Mouse (Mus musculus) erythroblast, embryonic 14.5 days (primary cell): ENCODE data around the gene Gmds. TPM values are rescaled to one million over a fixed set of nuclear protein-coding genes. Genes with fewer than 3 reads are reported as not detected.

ENCODE experiments used
- H3K27me3 ChIP-seq: 2 replicates; pipeline ENCODE4 v1.6.1; 2012; ENCODE audit warnings: inconsistent platforms; ENCODE audit not compliant: control insufficient read depth
- H3K36me3 ChIP-seq: 2 replicates; pipeline ENCODE4 v1.6.1; 2012; ENCODE audit warnings: mild to moderate bottlenecking, inconsistent platforms; ENCODE audit not compliant: control insufficient read depth
- H3K4me1 ChIP-seq: 2 replicates; pipeline ENCODE4 v1.6.1; 2012; ENCODE audit warnings: inconsistent platforms; ENCODE audit not compliant: control insufficient read depth
- H3K4me3 ChIP-seq: replicated peaks from 2 replicates; pipeline ENCODE3; 2012; ENCODE audit warnings: moderate library complexity, mild to moderate bottlenecking, inconsistent platforms
- H3K9me3 ChIP-seq: 2 replicates; pipeline ENCODE4 v1.6.1; 2012; ENCODE audit warnings: low read length, inconsistent platforms, mixed read lengths; ENCODE audit not compliant: control insufficient read depth
- GATA1 ChIP-seq: IDR thresholded peaks from 2 replicates; pipeline ENCODE4 v1.6.1; 2012; ENCODE audit warnings: low read length, inconsistent platforms, mixed read lengths
- TAL1 ChIP-seq: IDR thresholded peaks from 3 replicates; pipeline ENCODE4 v1.6.1; 2012; ENCODE audit warnings: low read length, inconsistent platforms, mixed read lengths
- polyA plus RNA-seq: library from polyadenylated mRNA; stranded (reverse); fragments of >175 nt; gene quantifications from 2 replicates; pipeline ENCODE4 v1.2.3, GENCODE M21; 2012

The Gmds gene
- polyA plus RNA-seq, 1 experiment, result 1.2 TPM

DNA sequence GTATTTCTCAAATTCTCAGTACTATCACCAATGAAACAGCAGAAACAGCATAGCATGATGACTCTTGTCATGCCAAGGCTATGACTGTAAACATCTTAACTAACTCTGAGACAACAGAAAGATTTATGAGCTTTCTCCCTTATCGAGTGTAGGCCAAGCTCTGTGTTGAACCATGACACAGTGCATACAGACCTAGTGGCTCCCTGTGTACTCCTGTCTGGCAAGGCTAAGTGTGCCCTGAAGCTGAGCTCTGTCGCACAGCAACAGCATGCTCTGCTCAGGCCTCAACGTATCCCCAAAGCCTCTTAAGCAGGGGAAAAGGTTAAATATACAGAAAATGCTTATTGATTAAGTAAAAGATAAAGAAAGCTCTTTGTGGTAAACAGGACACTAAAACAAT is 194.9 kb downstream of the Gmds start:
- no peaks in the 10 kb centered on the region for H3K27me3 ChIP-seq
- no peaks in the 10 kb centered on the region for H3K9me3 ChIP-seq
- no peak overlapping the region for H3K4me3 ChIP-seq
- H3K36me3 ChIP-seq, result no peaks in the 10 kb centered on the region
- no peak for TF ChIP-seq TAL1
- TF ChIP-seq GATA1, result no peak
- H3K4me1 ChIP-seq, result peaks cover 13% of the 10 kb centered on the region

DNA sequence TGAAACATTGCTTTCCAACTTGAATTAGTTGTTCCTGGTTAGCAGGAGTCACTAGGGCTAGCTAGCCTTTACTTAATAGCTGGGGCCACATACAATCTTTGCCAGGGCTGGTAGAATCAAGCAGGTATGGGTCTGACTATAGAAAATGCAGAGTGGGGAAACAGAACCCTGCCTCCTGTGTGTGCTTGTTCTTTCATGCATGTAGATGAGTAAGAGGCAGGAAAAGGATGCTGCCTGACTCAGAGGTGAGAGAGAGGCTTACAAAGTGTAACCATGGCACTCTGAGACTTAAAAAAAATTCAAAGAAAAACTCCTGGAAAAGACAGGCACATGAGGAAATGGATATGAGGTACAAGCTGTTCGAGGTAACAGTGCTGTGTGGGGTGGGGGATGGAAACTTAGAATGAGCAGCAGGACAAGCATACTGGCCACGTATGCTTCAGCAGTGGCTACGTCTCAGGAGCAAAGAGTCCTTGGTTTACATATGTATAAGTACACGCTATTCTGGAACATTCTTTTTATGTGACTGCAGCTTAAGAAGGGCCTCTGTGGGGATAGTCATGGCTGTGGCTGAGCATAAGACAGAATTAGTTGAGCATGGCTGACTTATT is 203.8 kb downstream of the Gmds start:
- no peaks in the 10 kb centered on the region for H3K9me3 ChIP-seq
- no peaks in the 10 kb centered on the region for H3K36me3 ChIP-seq
- H3K4me3 ChIP-seq, result no peak overlapping the region
- H3K4me1 ChIP-seq, result no peaks in the 10 kb centered on the region; the same call in 1 of the 2 replicates
- TF ChIP-seq GATA1 (no peak), TAL1 (no peak)
- no peaks in the 10 kb centered on the region for H3K27me3 ChIP-seq

DNA sequence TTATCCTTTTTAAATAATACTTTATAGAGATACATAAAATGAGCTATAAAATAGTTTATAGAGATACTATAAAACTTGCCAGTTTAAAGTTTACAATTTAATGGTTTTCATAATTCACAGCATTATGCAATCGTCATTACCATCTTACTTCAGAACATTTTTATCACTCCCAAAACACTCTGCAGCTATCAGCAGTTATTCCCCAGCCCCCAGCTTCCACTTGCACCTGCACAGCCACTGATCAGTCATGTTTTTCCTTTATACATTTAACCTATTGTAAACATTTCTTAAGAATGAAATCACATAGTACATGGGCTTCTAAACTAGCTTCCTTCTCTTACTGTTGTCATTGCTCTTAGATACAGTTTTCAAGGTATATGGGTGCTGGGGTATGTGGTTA is 208.6 kb downstream of the Gmds start:
- Histone ChIP-seq H3K4me3 (no peak overlapping the region), H3K36me3 (no peaks in the 10 kb centered on the region), H3K9me3 (no peaks in the 10 kb centered on the region), H3K27me3 (no peaks in the 10 kb centered on the region), H3K4me1 (no peaks in the 10 kb centered on the region; the same call in 1 of the 2 replicates)
- TF ChIP-seq GATA1 (no peak), TAL1 (no peak)

DNA sequence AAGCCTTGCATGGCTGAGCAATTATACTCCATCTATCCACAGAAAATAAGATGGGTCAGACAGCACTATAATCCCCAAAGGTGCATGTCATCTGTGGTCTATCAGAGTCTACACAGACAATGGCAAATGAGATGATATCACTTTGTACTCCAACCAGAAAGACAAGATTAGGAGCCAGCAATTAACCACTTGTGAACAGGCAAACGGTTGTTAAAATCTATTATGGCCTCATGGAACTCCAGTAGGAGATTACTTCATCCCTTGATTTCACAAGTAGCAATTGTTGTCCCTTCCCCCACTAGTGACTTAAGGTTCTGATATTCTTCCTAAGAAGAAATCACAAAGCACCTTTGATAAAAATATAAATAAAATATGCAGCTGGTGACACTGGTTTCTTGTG is 220.2 kb downstream of the Gmds start:
- H3K36me3 ChIP-seq, result no peaks in the 10 kb centered on the region
- H3K4me1 ChIP-seq, result no peaks in the 10 kb centered on the region
- no peaks in the 10 kb centered on the region for H3K9me3 ChIP-seq
- H3K4me3 ChIP-seq, result no peak overlapping the region
- no peaks in the 10 kb centered on the region for H3K27me3 ChIP-seq
- TF ChIP-seq GATA1, result no peak
- TF ChIP-seq TAL1, result no peak

DNA sequence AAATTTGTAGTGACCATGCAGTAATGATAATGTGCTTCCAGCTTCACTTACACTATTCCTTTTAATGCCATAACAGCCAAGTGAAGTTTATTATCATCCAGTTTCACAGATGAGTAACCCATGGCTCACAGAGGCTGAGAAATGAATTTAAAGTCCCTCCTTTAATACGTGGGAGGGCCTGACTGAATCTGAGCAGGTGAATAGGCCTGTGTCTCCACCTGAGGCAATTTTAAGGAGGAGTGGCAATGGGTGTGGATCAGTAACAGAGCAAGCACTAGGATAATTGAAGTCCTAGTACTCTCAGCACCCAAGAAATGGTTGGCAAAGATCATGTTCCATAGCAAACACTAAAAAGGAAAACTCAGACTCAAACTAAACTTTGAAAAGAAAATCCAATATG is 223.1 kb downstream of the Gmds start:
- TF ChIP-seq TAL1 (no peak), GATA1 (no peak)
- Histone ChIP-seq H3K4me3 (no peak overlapping the region), H3K36me3 (no peaks in the 10 kb centered on the region), H3K9me3 (no peaks in the 10 kb centered on the region), H3K27me3 (no peaks in the 10 kb centered on the region), H3K4me1 (no peaks in the 10 kb centered on the region)

DNA sequence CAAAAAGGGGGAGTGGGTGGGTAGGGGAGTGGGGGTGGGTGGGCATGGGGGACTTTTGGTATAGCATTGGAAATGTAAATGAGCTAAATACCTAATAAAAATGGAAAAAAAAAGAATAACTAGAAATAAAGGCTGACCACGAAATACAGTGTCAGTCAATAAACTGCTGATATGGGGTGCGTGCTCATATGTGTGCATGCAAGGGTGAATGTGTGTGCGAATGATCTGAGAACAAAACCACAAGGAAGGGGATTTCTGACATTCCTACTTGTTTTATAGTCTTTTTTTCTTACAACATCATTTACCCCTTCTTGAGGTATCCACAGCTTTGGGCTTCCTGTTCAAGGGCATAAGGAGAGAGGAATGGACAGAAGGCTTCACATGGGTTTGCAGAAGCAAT is 224.7 kb downstream of the Gmds start:
- no peaks in the 10 kb centered on the region for H3K4me1 ChIP-seq
- no peak for TF ChIP-seq GATA1
- TF ChIP-seq TAL1, result no peak
- no peak overlapping the region for H3K4me3 ChIP-seq
- H3K36me3 ChIP-seq, result no peaks in the 10 kb centered on the region
- H3K9me3 ChIP-seq, result no peaks in the 10 kb centered on the region
- H3K27me3 ChIP-seq, result no peaks in the 10 kb centered on the region

DNA sequence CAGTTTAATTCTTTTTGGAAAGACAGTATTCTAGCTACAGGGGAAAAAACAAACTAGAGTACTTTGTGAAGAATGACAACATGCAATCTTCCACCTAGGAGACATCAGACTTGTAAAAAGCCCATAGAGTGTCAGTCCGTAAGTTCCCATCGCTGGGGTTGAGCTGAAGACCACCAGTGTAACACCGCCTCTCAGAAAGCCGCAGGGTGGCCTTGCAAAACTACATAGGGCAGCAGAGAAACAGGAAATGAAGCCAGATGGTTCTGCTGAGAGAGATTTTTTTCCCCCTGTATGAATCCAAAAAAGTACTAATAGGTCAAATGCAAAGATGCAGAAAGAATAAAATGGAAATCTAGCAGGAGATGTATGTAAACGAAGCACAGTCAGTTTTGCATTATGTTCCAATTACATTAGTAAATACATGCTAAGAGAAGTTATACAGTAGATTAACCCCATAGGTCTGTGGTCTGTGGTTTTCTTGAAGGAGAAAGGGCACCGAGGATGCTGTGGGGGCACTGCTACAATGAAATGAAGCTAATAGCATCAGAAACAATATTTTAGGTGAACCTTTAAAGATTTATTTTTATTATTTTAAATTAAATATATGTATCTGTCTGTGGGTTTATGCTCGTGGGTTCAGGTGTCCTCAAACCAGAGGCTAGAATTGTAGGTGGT is 250.1 kb downstream of the Gmds start:
- Histone ChIP-seq H3K9me3 (no peaks in the 10 kb centered on the region), H3K36me3 (no peaks in the 10 kb centered on the region), H3K4me1 (no peaks in the 10 kb centered on the region), H3K27me3 (no peaks in the 10 kb centered on the region), H3K4me3 (no peak overlapping the region)
- TF ChIP-seq GATA1 (no peak), TAL1 (no peak)

DNA sequence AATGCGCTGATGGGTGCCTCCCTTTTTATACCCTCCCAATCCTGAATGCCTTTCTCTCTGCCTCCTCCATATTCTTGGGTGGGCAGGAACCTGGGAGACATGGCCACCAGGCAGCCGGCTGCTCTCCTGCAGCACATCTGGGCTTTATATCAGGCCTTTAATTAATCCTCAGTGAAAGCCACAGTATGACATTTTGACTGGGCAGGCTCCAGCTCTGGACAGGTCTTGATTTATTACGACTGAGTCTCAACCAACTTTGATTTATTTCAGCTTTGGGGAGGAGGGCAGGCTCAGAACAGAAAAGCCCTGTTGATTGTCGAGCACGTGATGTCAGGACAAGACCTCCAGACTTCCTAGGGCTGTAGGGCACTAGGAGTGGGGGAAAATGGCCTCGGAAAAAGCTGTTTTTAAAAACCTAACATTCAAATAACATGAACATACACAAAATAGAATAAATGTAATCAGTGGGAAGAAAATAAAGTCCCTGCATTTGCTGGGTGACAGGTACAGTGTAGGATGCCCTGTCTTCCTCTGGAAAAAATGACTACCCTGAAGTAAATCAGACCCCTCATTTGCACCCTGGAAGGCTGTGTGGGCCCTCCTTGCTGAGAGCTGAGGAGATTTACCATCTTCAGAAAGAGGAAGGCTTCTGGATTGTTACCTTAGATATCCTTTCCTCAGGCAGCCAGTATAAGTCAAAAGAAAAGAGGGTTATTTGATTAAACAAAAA is 257.9 kb downstream of the Gmds start:
- TF ChIP-seq GATA1 (no peak), TAL1 (no peak)
- H3K36me3 ChIP-seq, result no peaks in the 10 kb centered on the region
- H3K9me3 ChIP-seq, result no peaks in the 10 kb centered on the region

DNA sequence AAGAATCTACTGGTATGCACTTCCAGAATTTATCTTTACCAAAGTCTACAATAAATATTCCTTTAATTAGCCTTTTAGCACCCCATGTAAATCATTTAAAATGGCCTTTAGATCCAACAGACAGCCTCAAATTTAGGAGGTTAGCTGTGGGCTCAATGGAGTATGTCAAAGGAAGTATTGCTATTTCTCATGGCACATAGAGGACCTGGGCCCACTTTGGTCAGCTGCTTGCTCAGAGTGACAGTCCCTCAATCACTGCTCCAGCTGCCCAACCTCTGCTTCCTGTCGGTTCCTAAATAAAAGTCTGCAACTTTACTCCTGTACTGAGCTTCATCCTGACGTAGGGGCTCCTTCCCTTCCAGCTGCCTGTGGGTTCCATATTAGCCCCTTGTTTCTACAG is 264.9 kb downstream of the Gmds start:
- Histone ChIP-seq H3K4me3 (no peak overlapping the region), H3K9me3 (no peaks in the 10 kb centered on the region), H3K27me3 (no peaks in the 10 kb centered on the region), H3K36me3 (no peaks in the 10 kb centered on the region), H3K4me1 (no peaks in the 10 kb centered on the region)
- TF ChIP-seq GATA1 (no peak), TAL1 (no peak)

More for the DNA sequence above, 257.9 kb downstream of the Gmds start:
- H3K4me3 ChIP-seq, result no peak overlapping the region
- H3K27me3 ChIP-seq, result no peaks in the 10 kb centered on the region
- H3K4me1 ChIP-seq, result no peaks in the 10 kb centered on the region
